Mouse (Mus musculus) spleen, adult 2 months (tissue): ENCODE data around the gene Itgb1bp1. TPM values are rescaled to one million over a fixed set of nuclear protein-coding genes. Genes with fewer than 3 reads are reported as not detected.

Source experiments
- DNase-seq, 2 experiments: peaks; one replicate each; pipeline versions ENCODE4 v3.0.0 to v3.0.0-alpha.2; 2012 to 2021; ENCODE audit warnings: low spot score in 2 of 2, low read depth in 1 of 2
- H3K27ac ChIP-seq: fragments of 200-500 bp; 2 replicates; pipeline ENCODE4 v1.5.1; 2012; ENCODE audit warnings: low read length, inconsistent platforms; ENCODE audit not compliant: insufficient read depth
- H3K27me3 ChIP-seq: fragments of 200-500 bp; 2 replicates; pipeline ENCODE4 v1.6.1; 2012; ENCODE audit warnings: mild to moderate bottlenecking, moderate library complexity, low read length, inconsistent platforms; ENCODE audit not compliant: control insufficient read depth, insufficient read depth
- H3K36me3 ChIP-seq: fragments of 200-500 bp; 2 replicates; pipeline ENCODE4 v1.6.1; 2012; ENCODE audit warnings: mild to moderate bottlenecking, low read length, inconsistent platforms; ENCODE audit not compliant: control insufficient read depth, insufficient read depth
- H3K4me1 ChIP-seq: fragments of 200-500 bp; 2 replicates; pipeline ENCODE4 v1.6.1; 2011; ENCODE audit warnings: inconsistent platforms; ENCODE audit not compliant: control insufficient read depth, insufficient read depth, insufficient read length
- H3K4me3 ChIP-seq: fragments of 200-500 bp; 2 replicates; pipeline ENCODE4 v1.5.1; 2011; ENCODE audit warnings: mild to moderate bottlenecking, inconsistent platforms; ENCODE audit not compliant: insufficient read depth, insufficient read length; ENCODE audit errors: extremely low read depth
- CTCF ChIP-seq: fragments of 200-500 bp; IDR thresholded peaks from 2 replicates; pipeline ENCODE4 v1.5.1; 2011; ENCODE audit warnings: mild to moderate bottlenecking, inconsistent platforms; ENCODE audit not compliant: insufficient read depth, insufficient read length, insufficient replicate concordance; ENCODE audit errors: extremely low read depth
- POLR2A ChIP-seq: fragments of 200-500 bp; IDR thresholded peaks from 2 replicates; pipeline ENCODE4 v1.6.1; 2011; ENCODE audit warnings: low read depth, low read length, inconsistent platforms
- WGBS: fragments of 180-500 bp; shearing (Covaris S2); methylation state at CpG from one replicate; pipeline ENCODE4 v1.1.7; 2018; 5-methylcytosine and 5-hydroxymethylcytosine counted together
- polyA plus RNA-seq: library from polyadenylated mRNA; depleted of rRNA; stranded (reverse); fragments of >200 nt; gene quantifications from 2 replicates; pipeline ENCODE4 v1.2.3, GENCODE M21; 2012

Gene Itgb1bp1
- polyA plus RNA-seq, 1 experiment: 7.1 TPM

DNA sequence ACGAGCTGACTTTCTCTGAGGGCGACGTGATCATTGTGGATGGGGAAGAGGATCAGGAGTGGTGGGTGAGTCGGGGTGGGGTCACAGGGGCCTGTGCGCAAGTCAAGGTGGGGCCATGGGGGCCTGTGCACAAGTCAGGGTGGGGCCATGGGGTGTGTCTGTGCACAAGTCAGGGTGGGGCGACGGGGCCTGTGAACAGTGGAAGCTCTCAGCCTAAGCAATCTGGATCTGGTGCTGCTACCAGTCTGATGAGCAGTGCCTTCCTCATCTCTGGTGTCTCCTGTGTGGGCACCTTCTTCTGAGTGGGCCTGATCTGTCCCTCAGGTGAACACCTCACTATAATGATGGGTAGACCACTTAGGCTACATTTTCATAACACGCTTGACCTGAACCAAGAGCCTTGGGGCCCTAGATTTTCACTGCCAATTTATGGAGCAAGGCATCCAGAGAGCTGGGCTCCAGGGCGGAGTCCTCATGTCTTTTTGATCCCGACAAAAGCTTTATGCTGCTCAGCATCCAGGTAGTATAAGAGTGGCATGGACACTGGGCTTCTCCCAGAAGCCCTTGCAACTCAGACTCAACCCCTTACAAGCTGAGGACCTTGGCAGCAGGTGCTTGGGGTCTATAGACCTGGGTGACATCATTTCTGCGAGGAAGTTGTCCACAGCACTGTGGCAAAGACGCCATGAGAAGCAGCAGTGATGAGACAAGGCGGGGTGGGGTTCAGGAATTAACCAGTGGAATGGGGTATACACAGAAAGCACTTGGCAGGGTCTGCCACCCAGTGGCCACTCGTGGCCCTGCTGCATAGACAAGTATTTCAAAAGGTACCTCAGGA is 19.9 kb downstream of the Itgb1bp1 start:
- peaks cover 9% of the 10 kb centered on the region; the same call in 1 of the 2 replicates for H3K36me3 ChIP-seq
- WGBS: 80% methylated on average over 14 of the region's 14 CpGs

DNA sequence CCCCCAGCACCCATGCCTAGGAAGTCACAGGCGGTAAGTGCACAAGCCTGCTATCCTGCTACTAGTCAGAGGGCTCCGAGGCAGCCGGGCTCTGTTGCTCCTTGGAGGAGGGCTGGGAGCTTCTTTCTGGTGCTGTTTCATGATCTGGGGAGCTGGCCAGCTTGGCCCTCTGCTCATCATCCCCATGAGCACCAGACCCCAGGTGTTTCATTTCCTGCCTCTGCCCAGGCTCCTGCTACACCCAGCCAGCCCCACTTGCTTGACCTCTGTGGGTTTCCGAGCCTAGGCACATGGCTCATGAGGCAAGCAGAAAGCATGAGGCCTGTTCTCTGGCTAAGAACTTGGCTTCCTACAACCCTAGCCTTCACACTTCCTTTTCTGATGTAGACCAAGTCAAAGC is 20.6 kb downstream of the Itgb1bp1 start:
- Histone ChIP-seq H3K27me3 (no peaks in the 10 kb centered on the region), H3K4me1 (0 out of 2 replicates have a peak, but pooled peaks cover 3% of the 10 kb centered on the region), H3K4me3 (no peak overlapping the region), H3K36me3 (peaks cover 4% of the 10 kb centered on the region; the same call in 1 of the 2 replicates), H3K27ac (no peak overlapping the region)
- TF ChIP-seq POLR2A (no peak), CTCF (no peak)
- 97% methylated on average over 4 of the region's 4 CpGs for WGBS
- no peak for DNase-seq

More for the DNA sequence above, 19.9 kb downstream of the Itgb1bp1 start:
- Histone ChIP-seq H3K4me3 (no peak overlapping the region), H3K4me1 (0 out of 2 replicates have a peak, but pooled peaks cover 3% of the 10 kb centered on the region), H3K27me3 (no peaks in the 10 kb centered on the region), H3K27ac (no peak overlapping the region)
- TF ChIP-seq CTCF (peak; percentile 41; the same call in 1 of the 2 replicates), POLR2A (no peak)
- DNase-seq: peak in 1 of 2 experiments; percentile 22

- WGBS: 95% methylated on average over 3 of the region's 3 CpGs
- Histone ChIP-seq H3K4me1 (0 out of 2 replicates have a peak, but pooled peaks cover 3% of the 10 kb centered on the region), H3K27ac (no peak overlapping the region), H3K27me3 (no peaks in the 10 kb centered on the region), H3K4me3 (no peak overlapping the region), H3K36me3 (peaks cover 3% of the 10 kb centered on the region; the same call in 1 of the 2 replicates)
- TF ChIP-seq CTCF: no peak
- no peak for DNase-seq
These were observed 21.1 kb downstream of the Itgb1bp1 start for GRCm38 (mm10) chr12:21264970-21265369.

DNA sequence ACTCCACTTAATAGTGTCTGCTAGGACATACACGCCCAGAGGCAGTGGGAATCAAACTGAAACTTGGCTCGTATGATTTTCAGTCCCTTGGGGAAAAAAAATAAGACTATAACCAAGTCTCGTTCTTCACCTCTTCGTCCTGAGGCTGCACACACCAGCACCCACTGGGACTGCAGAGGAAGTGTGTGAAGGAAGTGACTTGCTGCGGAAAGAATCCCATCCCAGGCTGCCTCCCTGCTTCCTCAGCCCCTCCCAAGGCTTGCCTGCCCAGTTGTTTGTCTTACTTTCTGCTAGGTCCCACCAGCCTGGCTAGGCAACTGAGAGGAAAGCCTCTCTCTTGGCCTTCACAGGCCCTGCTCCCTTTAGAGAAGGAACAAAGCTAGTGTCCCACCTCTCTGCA is 21.8 kb downstream of the Itgb1bp1 start:
- no peak for DNase-seq
- Histone ChIP-seq H3K4me3 (no peak overlapping the region), H3K36me3 (peaks cover 3% of the 10 kb centered on the region; the same call in 1 of the 2 replicates), H3K27ac (no peak overlapping the region), H3K4me1 (0 out of 2 replicates have a peak, but pooled peaks cover 3% of the 10 kb centered on the region), H3K27me3 (no peaks in the 10 kb centered on the region)
- WGBS: 20% methylated on average over 5 of the region's 5 CpGs
- no peak for TF ChIP-seq CTCF
- TF ChIP-seq POLR2A: no peak

DNA sequence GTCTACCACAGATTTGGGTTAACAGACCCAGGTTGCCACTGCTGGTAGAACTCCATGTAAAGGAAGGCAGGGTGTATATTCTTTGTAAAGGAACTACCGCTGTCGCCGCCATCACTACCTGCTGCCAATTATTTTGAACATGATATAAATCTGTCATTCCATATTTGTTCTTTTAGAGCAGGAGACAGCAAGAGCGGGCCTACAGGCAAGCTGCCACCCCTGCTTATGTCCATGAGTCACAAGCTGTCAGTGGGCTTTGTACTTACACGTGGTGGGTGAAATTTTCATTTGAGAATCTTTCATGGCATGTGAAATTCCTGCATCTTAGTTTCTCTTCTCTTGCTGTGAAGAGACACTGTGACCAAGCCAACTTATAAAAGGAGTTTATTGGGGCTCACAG is 22.8 kb downstream of the Itgb1bp1 start:
- H3K36me3 ChIP-seq: peaks cover 1% of the 10 kb centered on the region; the same call in 1 of the 2 replicates
- no peak overlapping the region for H3K4me3 ChIP-seq
- TF ChIP-seq POLR2A (no peak), CTCF (no peak)
- DNase-seq: no peak
- no peaks in the 10 kb centered on the region for H3K27me3 ChIP-seq
- WGBS: 98% methylated on average over 5 of the region's 5 CpGs
- H3K4me1 ChIP-seq: 0 out of 2 replicates have a peak, but pooled peaks cover 3% of the 10 kb centered on the region
- no peak overlapping the region for H3K27ac ChIP-seq

DNA sequence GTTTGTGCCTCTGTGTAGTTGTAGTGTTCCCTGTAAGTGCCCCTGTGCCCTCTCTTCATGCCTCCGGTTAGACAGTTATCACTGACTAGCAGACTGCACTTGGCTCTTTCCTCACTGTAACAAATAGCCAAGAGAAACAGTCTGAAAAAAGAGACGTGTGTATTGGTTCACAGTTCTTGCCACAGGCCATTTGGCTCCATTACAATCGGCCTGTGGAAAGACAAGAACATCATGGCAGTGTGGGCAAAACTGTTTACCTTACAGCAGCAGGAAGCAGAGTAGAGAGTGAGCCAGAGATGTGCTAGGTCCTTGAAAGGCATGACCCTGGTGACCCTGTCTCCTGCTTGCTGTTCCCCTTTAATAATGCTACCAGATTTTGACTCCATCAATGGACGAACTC is 24.6 kb downstream of the Itgb1bp1 start:
- no peak for DNase-seq
- TF ChIP-seq POLR2A (no peak), CTCF (no peak)
- no peak overlapping the region for H3K27ac ChIP-seq
- H3K4me3 ChIP-seq: no peak overlapping the region
- H3K4me1 ChIP-seq: 0 out of 2 replicates have a peak, but pooled peaks cover 3% of the 10 kb centered on the region
- H3K36me3 ChIP-seq: no peaks in the 10 kb centered on the region
- no peaks in the 10 kb centered on the region for H3K27me3 ChIP-seq
- WGBS: 87% methylated on average over 4 of the region's 4 CpGs
